Mouse (Mus musculus) adrenal gland, postnatal 10 days (tissue): ENCODE measurements around the gene Sh3rf1. TPM values are rescaled to one million over a fixed set of nuclear protein-coding genes. Genes with fewer than 3 reads are reported as not detected.

Source experiments
- DNase-seq: peaks from one replicate; pipeline ENCODE4 v3.0.0; 2021; ENCODE audit warnings: mixed read lengths
- total RNA-seq, 2 experiments: library from RNA; stranded (reverse); gene quantifications; 2 replicates each; pipeline ENCODE4 v1.2.3; 2021

Gene Sh3rf1
- total RNA-seq, 2 experiments from 2014 or later, result 10.1 to 10.4 TPM

GRCm38 (mm10) chr8:61286394-61286793, 62.7 kb downstream of the Sh3rf1 start:
- no peak for DNase-seq

GRCm38 (mm10) chr8:61286795-61287385, 63.2 kb downstream of the Sh3rf1 start:
- DNase-seq, result no peak

- no peak for DNase-seq
These were observed 64.4 kb downstream of the Sh3rf1 start for GRCm38 (mm10) chr8:61288006-61288566.

GRCm38 (mm10) chr8:61288676-61289075, 65.0 kb downstream of the Sh3rf1 start:
- no peak for DNase-seq

GRCm38 (mm10) chr8:61295040-61295439, 71.4 kb downstream of the Sh3rf1 start:
- no peak for DNase-seq

GRCm38 (mm10) chr8:61295441-61295840, 71.8 kb downstream of the Sh3rf1 start:
- no peak for DNase-seq

- DNase-seq, result no peak
These were observed 75.2 kb downstream of the Sh3rf1 start for GRCm38 (mm10) chr8:61298828-61299227.

GRCm38 (mm10) chr8:61301298-61302028, 77.8 kb downstream of the Sh3rf1 start:
- DNase-seq, result no peak

- no peak for DNase-seq
These were observed 78.3 kb downstream of the Sh3rf1 start for GRCm38 (mm10) chr8:61302029-61302368.

GRCm38 (mm10) chr8:61305451-61306070, 81.9 kb downstream of the Sh3rf1 start:
- no peak for DNase-seq

- DNase-seq, result no peak
These were observed 82.9 kb downstream of the Sh3rf1 start for GRCm38 (mm10) chr8:61306501-61307112.

- DNase-seq, result no peak
These were observed 85.2 kb downstream of the Sh3rf1 start for GRCm38 (mm10) chr8:61308896-61309295.

GRCm38 (mm10) chr8:61309530-61310402, 86.1 kb downstream of the Sh3rf1 start:
- no peak for DNase-seq

GRCm38 (mm10) chr8:61310403-61310871, 86.8 kb downstream of the Sh3rf1 start:
- no peak for DNase-seq

GRCm38 (mm10) chr8:61313016-61313415, 89.3 kb downstream of the Sh3rf1 start:
- no peak for DNase-seq

- no peak for DNase-seq
These were observed 92.5 kb downstream of the Sh3rf1 start for GRCm38 (mm10) chr8:61316012-61316767.

GRCm38 (mm10) chr8:61316813-61317534, 93.3 kb downstream of the Sh3rf1 start:
- no peak for DNase-seq

GRCm38 (mm10) chr8:61317535-61318136, 94.0 kb downstream of the Sh3rf1 start:
- DNase-seq, result no peak

GRCm38 (mm10) chr8:61321216-61321615, 97.5 kb downstream of the Sh3rf1 start:
- no peak for DNase-seq

- no peak for DNase-seq
These were observed 98.1 kb downstream of the Sh3rf1 start for GRCm38 (mm10) chr8:61321780-61322179.
